Mouse (Mus musculus) kidney, adult 8-10 months (tissue): ENCODE measurements around the gene Txndc17.
A peak's percentile ranks its signal among the peaks of the same experiment; 100 is the strongest.

Experiments used
- DNase-seq, 2 experiments: peaks; one replicate each; pipeline ENCODE4 v3.0.0; 2022

Gene Txndc17

DNA sequence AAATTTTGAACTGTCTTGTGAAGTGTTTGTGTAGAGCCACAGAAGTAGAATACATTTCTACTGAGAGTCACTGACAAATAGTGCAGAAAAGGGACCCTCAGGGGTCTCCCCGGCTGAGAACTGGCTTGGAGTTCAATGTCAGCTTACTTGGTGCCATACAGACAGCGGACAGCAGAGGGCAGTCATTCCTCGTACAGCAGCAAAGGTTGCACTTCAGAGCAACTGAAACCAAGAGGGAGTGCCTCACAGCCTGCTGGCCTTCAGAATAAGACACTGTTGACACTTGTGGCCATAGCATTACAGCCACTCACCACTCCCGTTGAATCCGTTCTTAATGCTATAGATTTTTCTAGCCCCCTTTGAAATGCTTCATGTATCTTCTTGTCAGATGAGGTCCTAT lies 17.5 kb downstream of the Txndc17 start:
- DNase-seq: peak; percentile 53 to 83

GRCm38 (mm10) chr11:72226020-72226791 lies 18.9 kb downstream of the Txndc17 start:
- DNase-seq: no peak

DNA sequence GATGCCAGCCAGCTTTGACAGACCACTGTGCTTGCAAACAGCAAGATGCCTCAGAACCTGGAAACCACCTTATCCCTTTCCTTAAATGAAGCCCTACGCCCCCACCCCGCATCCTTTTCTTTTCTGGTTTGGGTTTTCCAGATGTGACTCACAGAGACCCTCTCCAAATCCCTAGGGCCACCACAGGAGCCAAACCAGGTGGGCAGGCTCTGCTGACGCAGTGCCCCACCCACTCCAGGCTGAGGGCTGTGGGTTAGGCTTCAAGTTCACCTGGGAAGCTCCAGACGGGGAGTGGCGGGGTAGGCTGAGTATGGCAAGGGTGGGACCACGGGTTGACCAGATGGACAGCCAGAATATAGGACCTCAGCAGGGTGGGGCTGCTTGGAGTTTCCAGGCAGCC lies 19.6 kb downstream of the Txndc17 start:
- DNase-seq: no peak

GRCm38 (mm10) chr11:72228513-72228912 lies 21.2 kb downstream of the Txndc17 start:
- no peak for DNase-seq

- no peak for DNase-seq
These were observed 24.7 kb downstream of the Txndc17 start for GRCm38 (mm10) chr11:72232068-72232467.

DNA sequence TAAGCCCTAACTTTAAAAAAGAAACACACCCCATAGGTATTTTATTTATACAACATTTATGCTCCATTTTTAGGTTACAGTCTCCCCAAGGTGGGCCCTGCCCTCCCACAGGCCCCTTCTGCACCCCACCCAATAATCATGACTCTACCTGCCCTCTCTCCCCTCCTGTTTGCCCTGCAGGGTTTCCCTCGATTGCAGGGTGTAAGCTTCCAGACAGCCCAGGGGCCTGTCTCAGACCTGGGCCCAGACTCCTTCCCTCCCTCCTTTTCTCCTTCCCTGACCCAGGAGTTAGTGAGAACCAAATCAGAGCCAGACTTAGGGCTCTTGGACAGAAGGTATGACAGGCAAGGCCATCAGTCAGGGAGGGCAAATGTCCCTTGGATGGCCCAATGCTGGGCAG lies 25.6 kb downstream of the Txndc17 start:
- no peak for DNase-seq

DNA sequence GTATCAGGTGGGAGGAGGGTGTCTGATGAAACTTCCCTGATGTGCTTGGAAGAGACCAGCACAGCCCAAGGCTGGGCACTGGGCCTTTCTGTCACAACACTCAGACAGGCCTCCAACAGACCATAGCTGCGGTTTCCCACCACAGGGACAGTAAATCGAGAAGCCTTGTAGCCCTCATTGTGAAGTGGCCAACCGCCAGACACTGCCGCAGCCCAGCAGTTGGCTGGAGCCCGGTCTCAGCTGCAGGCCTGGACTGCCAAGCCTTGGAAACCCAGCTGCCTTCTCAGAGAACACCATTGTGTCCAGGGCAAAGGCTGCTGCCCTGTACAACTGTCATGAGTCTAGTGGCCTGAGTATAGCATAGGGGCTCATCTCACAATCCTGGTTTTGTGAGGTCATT lies 26.7 kb downstream of the Txndc17 start:
- DNase-seq: no peak

DNA sequence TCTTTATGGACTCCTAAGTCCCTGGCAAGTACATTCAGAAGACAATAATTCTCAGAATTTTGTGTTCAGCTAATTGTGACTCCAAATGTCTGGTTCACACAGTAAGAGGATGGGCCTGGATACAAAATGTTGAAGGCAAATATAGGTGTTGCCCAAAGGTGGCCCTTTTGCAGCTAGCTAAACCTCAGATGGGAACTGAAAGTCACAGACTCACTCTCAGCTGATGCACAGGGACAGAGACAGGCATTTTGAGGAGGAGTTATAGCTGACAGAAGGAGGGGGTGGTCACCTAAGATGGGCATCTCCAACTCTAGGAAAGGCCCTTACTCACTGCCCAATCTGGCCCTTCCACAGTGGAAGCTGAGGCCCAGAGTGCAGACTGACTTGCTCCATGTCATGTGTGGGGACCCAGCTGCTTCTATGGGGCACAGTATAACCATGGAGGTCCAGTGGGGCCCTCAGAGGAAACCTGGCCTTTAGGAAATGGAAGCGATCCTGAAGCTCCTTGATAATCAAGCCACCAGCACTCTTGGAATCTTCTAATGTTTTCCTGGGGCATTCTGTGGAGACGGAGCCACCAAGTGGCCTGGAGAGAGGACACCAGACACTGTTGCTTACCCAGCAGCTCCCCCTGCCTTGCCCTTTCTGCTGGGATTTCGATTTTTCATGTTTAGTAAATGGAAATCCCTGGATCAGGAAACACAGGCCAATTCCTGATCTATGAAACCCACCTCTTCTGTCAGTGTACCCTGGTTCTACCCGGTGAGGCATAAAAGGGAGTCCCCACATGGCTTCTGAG lies 32.9 kb downstream of the Txndc17 start:
- DNase-seq: no peak

DNA sequence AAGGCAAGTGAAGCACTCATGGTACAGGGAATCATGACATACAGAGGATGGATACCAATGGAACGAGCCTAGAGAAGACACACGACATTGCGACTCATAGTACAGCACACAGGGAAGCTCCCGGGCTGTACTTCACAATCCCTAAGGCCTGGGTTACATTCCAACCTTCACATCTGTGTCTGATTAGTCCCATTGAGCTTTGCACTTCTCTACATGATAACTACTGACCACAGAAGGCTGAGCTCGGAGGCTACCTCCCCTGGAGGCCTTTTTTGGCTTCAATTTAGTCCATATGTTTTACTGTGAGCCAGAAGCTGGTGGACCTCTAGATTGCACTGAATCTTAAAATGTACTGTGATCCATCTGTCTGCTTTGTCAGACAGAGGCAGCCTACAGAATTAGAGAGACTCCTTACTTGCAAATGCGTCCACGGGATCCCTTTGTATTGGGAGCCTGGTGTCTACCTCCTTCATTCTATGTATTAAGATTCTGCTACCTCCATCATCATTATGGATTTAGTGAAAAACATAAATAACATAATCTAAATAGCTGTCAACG lies 37.9 kb downstream of the Txndc17 start:
- no peak for DNase-seq

DNA sequence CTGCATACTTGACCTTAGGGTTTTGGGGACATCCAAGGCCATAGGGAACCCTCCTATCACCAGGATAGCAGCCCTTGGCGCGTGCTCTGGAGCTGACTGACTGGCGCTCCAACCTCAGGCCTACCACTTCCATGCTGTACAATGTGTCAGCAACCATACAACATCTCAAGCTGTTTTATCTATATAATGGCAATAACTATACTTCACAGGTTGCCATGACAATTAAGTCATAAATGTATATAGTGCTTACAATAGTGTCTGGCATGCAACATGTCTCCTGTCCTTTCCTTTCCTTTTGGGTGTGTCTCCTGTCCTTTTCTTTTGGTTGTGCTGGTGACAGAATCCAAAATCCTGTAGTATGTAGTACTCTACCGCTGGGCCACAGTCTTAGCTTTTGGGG lies 48.3 kb downstream of the Txndc17 start:
- DNase-seq: no peak

- no peak for DNase-seq
These were observed 49.1 kb downstream of the Txndc17 start for GRCm38 (mm10) chr11:72256441-72256840.
